Mouse (Mus musculus): Measurements from ENCODE around the gene Ngf.

Gene Ngf

GRCm38 (mm10) chr3:102469713-102470448 lies at the start of gene Ngf:
Gene Ngf (plus strand): TSS chr3:102469919.
- no peak for DNase-seq (ENCODE audit: low spot score in 2 of 2)

DNA sequence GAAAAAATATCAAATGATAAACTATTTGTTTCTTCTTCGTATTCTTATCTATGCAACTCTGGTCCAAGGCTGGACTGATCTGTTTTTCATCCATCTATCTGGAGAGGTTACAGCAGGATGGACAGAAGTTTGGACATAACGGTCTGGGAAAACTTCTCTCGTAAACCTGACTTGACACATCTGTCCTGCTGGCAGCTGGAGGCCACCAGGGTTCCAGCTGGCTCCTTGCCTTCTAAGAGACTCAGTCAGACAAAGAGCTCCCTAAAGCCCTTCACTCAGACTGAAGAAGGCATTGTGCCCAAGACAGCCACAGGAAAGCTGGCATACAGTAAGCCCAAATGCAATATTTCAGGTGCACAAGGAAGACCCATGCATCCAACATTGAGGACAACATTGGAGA lies 24.2 kb upstream of the Ngf start:
- DNase-seq (ENCODE audit: low spot score in 2 of 2): peak in 1 of 2 experiments; percentile 11

GRCm38 (mm10) chr3:102446691-102447090 lies 23.0 kb upstream of the Ngf start:
- DNase-seq (ENCODE audit: low spot score in 2 of 2): no peak

DNA sequence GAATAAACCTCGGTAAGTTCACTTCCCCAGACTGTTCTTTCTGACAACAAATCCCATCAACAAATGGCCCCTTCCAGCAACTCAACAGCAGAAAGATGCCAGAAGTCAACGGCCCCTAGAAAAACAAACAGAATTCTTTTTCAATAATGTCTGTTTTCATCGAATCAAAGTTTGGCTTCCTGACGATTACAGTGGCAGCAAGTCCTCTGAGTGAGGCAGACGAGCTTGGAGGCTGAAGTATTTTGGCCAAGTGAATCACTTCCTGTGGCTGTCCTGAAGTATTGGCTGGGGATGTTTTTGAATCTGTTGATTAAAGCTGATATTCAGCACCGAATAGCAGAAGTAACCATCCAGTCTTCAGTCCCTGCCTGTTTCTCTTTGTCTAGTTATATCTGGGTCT lies 15.2 kb upstream of the Ngf start:
- DNase-seq (ENCODE audit: low spot score in 2 of 2): no peak

GRCm38 (mm10) chr3:102460528-102460927 lies 9.2 kb upstream of the Ngf start:
- no peak for DNase-seq (ENCODE audit: low spot score in 2 of 2)

GRCm38 (mm10) chr3:102460986-102461385 lies 8.7 kb upstream of the Ngf start:
- no peak for DNase-seq (ENCODE audit: low spot score in 2 of 2)

DNA sequence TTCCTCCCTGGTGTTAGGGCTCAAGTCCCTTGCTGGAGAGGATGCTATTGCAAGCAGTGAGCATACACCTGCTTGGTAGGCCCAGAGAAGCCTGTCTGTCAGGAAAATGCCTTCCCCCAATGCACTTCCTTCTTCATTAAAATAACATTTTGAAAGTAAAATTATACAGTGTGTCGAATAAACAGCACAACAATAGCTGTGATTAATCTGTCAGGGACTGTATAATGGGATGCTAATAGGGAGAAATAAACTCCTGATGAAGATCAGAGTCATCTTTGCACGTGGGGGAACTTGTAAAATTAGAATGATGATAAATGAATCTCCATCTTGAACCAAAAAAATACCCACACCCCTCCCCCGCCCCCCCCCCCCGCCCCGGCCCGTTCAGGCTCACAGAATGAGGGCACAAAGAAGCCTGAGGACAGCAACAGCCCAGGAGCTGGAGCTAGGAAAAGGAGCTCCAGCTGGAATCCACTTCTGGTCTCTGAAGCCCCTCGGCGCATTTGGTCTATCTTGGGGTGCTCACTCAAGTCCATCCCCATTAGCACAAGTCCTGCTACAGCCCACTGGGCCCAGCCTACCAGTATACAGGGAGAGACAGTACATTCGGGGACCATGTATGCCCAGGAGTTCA lies 6.9 kb upstream of the Ngf start:
- DNase-seq (ENCODE audit: low spot score in 2 of 2): no peak

DNA sequence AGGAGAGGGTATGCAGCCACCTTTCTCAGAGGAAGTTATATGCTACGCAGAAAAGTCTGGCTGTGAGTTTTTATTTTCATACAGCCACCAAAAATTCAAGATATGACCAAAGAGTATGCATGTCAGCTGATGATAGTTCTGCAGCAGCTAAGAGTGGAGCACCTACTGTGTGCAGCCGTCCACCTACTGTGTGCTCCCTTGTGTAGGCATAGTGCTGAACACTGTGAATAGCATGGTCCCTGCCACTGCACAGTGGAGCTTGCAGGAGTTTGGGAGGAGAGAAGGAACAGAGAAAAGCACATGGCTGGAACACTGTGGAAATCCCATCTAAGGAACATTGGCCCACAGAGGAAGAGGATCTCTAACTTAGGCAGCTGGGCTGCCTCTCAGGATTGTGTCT lies 6.4 kb upstream of the Ngf start:
- no peak for DNase-seq (ENCODE audit: low spot score in 2 of 2)

DNA sequence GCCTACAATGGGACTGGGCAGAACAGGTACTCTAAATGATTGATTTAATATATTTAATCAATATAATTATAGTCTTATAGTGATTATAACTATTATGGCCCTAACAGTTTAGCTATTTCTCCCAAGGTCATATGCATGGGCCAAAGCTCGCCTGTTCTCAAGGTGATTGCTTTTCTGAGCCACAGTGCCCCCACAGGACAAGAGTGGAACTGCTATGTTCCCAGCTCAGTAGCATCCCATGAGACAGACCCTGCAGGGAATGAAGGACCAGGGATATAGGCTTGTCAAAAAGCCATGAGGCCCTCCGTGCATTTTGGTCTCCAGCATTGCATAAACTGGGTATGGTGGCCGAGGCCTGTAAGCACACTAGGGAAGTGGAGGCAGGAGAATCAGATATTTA lies 3.1 kb upstream of the Ngf start:
- DNase-seq (ENCODE audit: low spot score in 2 of 2): no peak

- DNase-seq (ENCODE audit: low spot score in 2 of 2): no peak
Measured at GRCm38 (mm10) chr3:102467121-102467520, 2.6 kb upstream of the Ngf start.

DNA sequence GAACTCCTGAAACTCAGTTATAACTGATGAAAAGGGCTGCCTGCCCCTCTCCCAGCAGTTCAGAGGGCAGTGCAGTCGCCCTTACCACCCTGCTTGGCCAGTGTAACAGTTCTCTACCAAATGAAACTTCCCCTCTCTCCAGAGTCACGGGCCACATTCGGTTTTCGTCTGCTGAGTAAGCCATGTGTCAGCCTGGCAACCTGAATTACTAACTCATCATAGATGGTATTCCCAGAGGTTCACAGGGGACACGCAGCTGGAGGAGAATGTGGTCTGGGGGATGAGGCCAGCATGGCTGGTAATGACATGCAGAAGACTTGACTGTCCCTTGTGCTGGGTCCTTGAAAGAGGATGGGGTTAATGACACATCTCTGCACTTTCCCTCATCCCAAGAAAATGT lies 1.5 kb downstream of the Ngf start:
- DNase-seq (ENCODE audit: low spot score in 2 of 2): no peak

DNA sequence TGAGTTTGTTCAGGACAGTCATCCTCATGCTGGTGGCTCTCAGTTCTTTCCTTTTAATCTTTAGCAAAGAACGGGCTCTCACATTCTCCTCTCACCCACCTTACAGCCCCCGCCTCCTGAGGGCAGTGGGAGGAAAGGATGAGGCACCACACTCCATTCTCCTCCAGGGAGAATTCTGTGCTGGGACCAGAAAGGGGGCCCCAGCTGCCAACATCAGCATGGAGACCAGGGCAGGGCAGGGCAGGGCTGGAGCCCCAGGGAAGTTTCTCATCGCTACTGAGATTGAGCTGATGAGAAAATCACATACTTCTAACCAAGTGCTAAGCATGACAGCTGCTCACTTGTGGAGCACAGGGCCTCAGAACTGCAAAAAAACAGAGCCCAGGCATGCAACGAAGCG lies 2.1 kb downstream of the Ngf start:
- DNase-seq (ENCODE audit: low spot score in 2 of 2): no peak

DNA sequence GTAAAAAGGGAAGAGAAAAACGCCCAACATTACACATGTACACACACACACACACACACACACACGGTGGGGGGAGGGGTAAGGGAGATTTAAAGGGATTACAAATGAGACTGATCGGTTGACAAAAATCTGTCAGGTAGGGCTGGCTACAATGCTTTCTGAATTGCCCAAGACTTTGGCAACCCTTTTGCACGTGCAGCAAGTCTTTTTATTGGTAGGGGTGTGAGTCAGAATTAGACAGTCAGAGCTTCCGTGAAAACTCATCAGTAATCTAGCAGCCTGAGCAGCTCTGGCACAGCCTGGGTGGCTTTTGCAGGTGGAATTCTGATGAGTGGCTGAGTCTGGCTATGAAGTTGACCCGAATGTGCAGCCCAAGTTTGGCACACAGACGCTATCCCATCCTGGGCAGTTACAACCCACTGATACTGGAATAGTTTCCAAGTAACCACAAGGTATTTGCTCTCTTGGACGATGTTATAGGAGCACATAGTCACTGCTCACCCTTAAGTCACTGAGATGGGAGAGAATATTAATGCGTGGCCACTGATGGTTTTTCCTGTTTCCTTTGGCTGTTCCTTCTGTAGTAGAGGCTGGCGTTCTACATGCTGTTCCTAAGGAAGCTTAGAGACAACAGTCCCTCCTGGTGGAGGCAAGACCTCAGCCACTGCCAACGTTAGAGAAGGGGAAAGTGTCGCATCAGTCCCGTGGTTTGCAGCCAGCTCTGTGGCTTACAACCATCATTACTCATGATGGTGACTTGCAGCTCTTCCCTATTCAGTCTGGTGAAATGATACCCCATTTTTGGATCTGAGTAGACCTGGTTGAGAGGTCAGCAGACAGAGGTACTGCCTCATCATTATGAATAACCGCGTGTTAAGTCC lies 4.8 kb downstream of the Ngf start:
- no peak for DNase-seq (ENCODE audit: low spot score in 2 of 2)

GRCm38 (mm10) chr3:102477917-102478694 lies 8.4 kb downstream of the Ngf start:
- DNase-seq (ENCODE audit: low spot score in 2 of 2): no peak

DNA sequence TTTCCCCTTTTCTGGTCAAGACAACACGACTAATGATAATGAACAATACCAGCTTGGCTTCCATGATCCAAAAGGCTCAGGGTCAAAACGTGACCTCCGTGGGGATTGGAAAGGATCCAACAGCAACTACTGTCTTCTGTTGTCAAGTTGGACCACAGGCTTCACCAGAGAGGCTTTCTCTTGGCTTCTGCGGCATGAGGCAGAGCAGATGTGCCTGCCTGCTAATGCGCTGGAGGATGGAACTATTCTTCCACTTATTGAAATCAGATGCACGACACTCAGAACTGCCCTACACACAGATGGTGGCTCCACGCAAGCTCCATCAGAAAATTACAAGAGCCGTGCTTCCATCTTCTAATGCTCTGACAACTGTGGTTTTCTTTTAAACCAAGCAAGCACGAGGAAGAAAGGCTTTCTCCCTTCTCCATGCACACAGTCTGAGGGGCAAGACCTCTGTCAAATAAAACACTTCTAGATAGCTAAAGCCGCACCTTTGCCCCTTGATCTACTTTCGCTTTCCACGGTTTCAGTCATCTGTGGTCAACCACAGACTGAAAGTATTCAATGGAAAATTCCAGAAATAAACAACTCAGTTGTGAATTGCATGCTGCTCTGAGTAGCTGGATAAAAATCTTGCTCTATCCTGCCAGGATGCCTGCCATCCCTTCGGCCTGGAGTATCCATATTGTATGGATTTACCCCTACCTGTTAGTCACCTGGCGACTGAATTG lies 20.8 kb downstream of the Ngf start:
- DNase-seq (ENCODE audit: low spot score in 2 of 2): no peak

DNA sequence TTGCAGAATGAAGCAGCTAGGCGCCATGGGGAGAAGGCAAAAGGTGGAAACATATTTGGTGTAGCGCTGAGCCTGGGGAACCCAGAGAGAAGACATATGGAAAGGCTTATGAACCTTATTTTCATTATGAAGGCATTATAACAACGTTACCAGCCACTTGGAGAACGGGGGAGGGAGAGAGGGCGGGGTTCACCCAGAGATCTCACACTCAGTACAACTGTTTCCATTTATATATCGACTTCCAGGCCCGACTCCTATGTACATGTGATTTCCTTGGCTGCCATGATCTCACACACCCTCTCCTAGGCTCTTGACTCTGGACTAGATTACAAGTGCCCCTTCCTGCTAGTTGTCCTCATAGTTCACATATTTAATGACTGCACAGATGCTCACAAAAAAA lies 28.4 kb downstream of the Ngf start:
- DNase-seq (ENCODE audit: low spot score in 2 of 2): no peak

GRCm38 (mm10) chr3:102498931-102499330 lies 29.2 kb downstream of the Ngf start:
- DNase-seq (ENCODE audit: low spot score in 2 of 2): no peak

- DNase-seq (ENCODE audit: low spot score in 2 of 2): no peak
Measured at GRCm38 (mm10) chr3:102500031-102500430, 30.3 kb downstream of the Ngf start.

GRCm38 (mm10) chr3:102501186-102501585 lies 31.5 kb downstream of the Ngf start:
- DNase-seq (ENCODE audit: low spot score in 2 of 2): no peak

- no peak for DNase-seq (ENCODE audit: low spot score in 2 of 2)
Measured at GRCm38 (mm10) chr3:102505129-102505528, 35.4 kb downstream of the Ngf start.

DNA sequence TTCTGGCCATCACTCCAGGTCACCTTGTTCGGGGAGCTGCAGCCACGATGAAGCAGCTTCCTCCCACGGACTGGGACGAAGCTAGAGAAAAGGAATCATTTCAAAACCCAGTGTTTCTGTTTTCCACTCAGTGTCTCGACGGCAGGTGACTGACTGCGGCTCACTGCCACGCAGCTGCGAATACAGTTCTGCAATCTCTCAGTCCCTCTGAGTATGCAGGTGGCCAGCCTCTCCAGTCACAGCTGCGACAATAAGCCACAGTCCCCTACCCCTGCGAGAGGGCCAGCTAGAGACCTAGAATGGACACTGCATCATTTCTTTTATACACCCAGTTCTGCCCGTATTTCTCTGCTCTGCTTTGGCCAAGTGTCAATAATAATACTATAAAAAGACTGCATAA lies 36.3 kb downstream of the Ngf start:
- no peak for DNase-seq (ENCODE audit: low spot score in 2 of 2)

All from spleen, postnatal 36 days (tissue).